Mouse (Mus musculus) midbrain, postnatal 0 days (tissue): Measurements from ENCODE around the gene Trappc2l. TPM values are rescaled to one million over a fixed set of nuclear protein-coding genes. Genes with fewer than 3 reads are reported as not detected.

Experiments
- ATAC-seq: fragments of 200-750 bp; cut with Nextera tagmentation; 2 replicates; pipeline ENCODE4 v1.8.0; 2017; ENCODE audit warnings: moderate number of reproducible peaks, mild to moderate bottlenecking, moderate TSS enrichment, moderate library complexity; ENCODE audit not compliant: low FRiP score
- DNase-seq: peaks from one replicate; pipeline ENCODE4 v3.0.0-alpha.2; 2015; ENCODE audit warnings: low spot score
- H3K27ac ChIP-seq: fragments of 300-500 bp; sonication (generic); 2 replicates; pipeline ENCODE4 v1.5.1; 2014; ENCODE audit warnings: low read depth, mild to moderate bottlenecking, low read length, mixed read lengths
- H3K27me3 ChIP-seq: fragments of 300-500 bp; sonication (generic); 2 replicates; pipeline ENCODE4 v1.6.1; 2014; ENCODE audit warnings: low read length, control low read depth, mixed read lengths; ENCODE audit not compliant: insufficient read depth
- H3K36me3 ChIP-seq: fragments of 300-500 bp; sonication (generic); 2 replicates; pipeline ENCODE4 v1.6.1; 2014; ENCODE audit warnings: low read length, control low read depth, mixed read lengths; ENCODE audit not compliant: insufficient read depth
- H3K4me1 ChIP-seq: fragments of 300-500 bp; sonication (generic); 2 replicates; pipeline ENCODE4 v1.6.1; 2014; ENCODE audit warnings: mild to moderate bottlenecking, control low read depth, antibody characterized with exemption, low read length, mixed read lengths; ENCODE audit not compliant: insufficient read depth
- H3K4me2 ChIP-seq: fragments of 300-500 bp; sonication (generic); 2 replicates; pipeline ENCODE4 v1.6.1; 2014; ENCODE audit warnings: low read depth, mild to moderate bottlenecking, low read length, mixed read lengths; ENCODE audit not compliant: poor library complexity, severe bottlenecking
- H3K4me3 ChIP-seq: fragments of 300-500 bp; sonication (generic); 2 replicates; pipeline ENCODE4 v1.5.1; 2014; ENCODE audit warnings: low read depth, mild to moderate bottlenecking, low read length, moderate library complexity
- H3K9ac ChIP-seq: fragments of 300-500 bp; sonication (generic); replicated peaks from 2 replicates; pipeline ENCODE4 v1.6.1; 2014; ENCODE audit warnings: mild to moderate bottlenecking, low read length, moderate library complexity, mixed read lengths; ENCODE audit not compliant: poor library complexity, severe bottlenecking
- H3K9me3 ChIP-seq: fragments of 300-500 bp; sonication (generic); 2 replicates; pipeline ENCODE4 v1.6.1; 2016; ENCODE audit warnings: low read length, control low read depth
- CTCF ChIP-seq: IDR thresholded peaks from 2 replicates; pipeline ENCODE4 v1.5.1; 2016; ENCODE audit warnings: antibody characterized with exemption, mild to moderate bottlenecking
- WGBS: fragments of 180-500 bp; shearing (Covaris S2); extraction: QIAGEN DNeasy Blood & Tissue Kit; methylation state at CpG from one replicate; pipeline ENCODE4 v1.1.7; 2014; 5-methylcytosine and 5-hydroxymethylcytosine counted together
- polyA plus RNA-seq: library from polyadenylated mRNA; unstranded; fragments of >200 nt; fragmentation: Nextera tagmentation; extraction: Ambion mirVana; gene quantifications from 2 replicates; pipeline ENCODE4 v1.2.1, GENCODE M21; 2015
- total RNA-seq: library from RNA; depleted of rRNA; stranded (reverse); fragments of >200 nt; gene quantifications from 2 replicates; pipeline ENCODE4 v1.2.3, GENCODE M21; 2014

The Trappc2l gene
- total and polyA plus RNA-seq, 2 experiments from 2014 or later = 14.1 to 138 TPM

DNA sequence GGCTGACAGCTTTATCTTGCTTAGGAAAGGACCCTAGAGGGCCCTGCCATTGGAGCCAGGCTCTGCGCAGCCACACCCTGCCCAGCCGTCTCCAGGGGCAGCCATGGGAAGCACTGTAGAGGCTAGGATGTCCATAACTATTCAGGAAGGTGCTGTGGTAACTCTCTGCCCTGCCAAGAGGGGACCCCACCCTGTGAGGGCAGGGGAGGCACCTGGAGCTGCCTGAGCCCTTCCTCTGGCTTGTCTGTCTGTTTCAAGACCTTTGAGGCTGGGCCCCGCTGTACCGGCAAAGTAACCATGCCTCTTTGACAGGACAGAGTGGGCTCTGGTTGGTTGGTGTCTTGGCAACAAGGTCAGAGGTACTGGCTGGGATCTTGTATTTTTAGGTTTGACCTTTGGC lies 29.4 kb downstream of the Trappc2l start:
- DNase-seq (no peak), ATAC-seq (no peak)
- H3K4me1 ChIP-seq = no peaks in the 10 kb centered on the region
- H3K9me3 ChIP-seq = no peaks in the 10 kb centered on the region
- H3K27me3 ChIP-seq = no peaks in the 10 kb centered on the region
- TF ChIP-seq CTCF = no peak
- no peak overlapping the region for H3K4me2 ChIP-seq
- H3K9ac ChIP-seq = no peak overlapping the region
- peaks cover 31% of the 10 kb centered on the region for H3K36me3 ChIP-seq
- no peak overlapping the region for H3K4me3 ChIP-seq
- 87% methylated on average over 4 of the region's 4 CpGs for WGBS
- H3K27ac ChIP-seq = no peak overlapping the region

- ATAC-seq = no peak
- H3K9ac ChIP-seq = no peak overlapping the region
- DNase-seq = no peak
- no peaks in the 10 kb centered on the region for H3K9me3 ChIP-seq
- H3K4me3 ChIP-seq = no peak overlapping the region
- no peak for TF ChIP-seq CTCF
- H3K4me1 ChIP-seq = no peaks in the 10 kb centered on the region
- 89% methylated on average over 15 of the region's 15 CpGs for WGBS
- no peaks in the 10 kb centered on the region for H3K27me3 ChIP-seq
- no peak overlapping the region for H3K4me2 ChIP-seq
- H3K27ac ChIP-seq = no peak overlapping the region
- H3K36me3 ChIP-seq = peaks cover 36% of the 10 kb centered on the region
Measured at GRCm38 (mm10) chr8:122641406-122641805, 30.0 kb downstream of the Trappc2l start.

- DNase-seq = no peak
- TF ChIP-seq CTCF = no peak
- 73% methylated on average over 9 of the region's 9 CpGs for WGBS
- ATAC-seq = no peak
- Histone ChIP-seq H3K4me1 (no peaks in the 10 kb centered on the region), H3K9me3 (no peaks in the 10 kb centered on the region), H3K4me3 (no peak overlapping the region), H3K27me3 (no peaks in the 10 kb centered on the region), H3K9ac (no peak overlapping the region), H3K36me3 (peaks cover 40% of the 10 kb centered on the region), H3K4me2 (no peak overlapping the region), H3K27ac (no peak overlapping the region)
Measured at GRCm38 (mm10) chr8:122642071-122642470, 30.6 kb downstream of the Trappc2l start.

GRCm38 (mm10) chr8:122644175-122644954 lies 32.9 kb downstream of the Trappc2l start:
- no peak overlapping the region for H3K4me2 ChIP-seq
- H3K27ac ChIP-seq = no peak overlapping the region
- H3K9me3 ChIP-seq = no peaks in the 10 kb centered on the region
- H3K4me1 ChIP-seq = no peaks in the 10 kb centered on the region
- WGBS = 73% methylated on average over 6 of the region's 6 CpGs
- H3K9ac ChIP-seq = no peak overlapping the region
- no peak for DNase-seq
- ATAC-seq = no peak
- H3K4me3 ChIP-seq = no peak overlapping the region
- no peaks in the 10 kb centered on the region for H3K27me3 ChIP-seq
- H3K36me3 ChIP-seq = peaks cover 29% of the 10 kb centered on the region
- TF ChIP-seq CTCF = no peak

DNA sequence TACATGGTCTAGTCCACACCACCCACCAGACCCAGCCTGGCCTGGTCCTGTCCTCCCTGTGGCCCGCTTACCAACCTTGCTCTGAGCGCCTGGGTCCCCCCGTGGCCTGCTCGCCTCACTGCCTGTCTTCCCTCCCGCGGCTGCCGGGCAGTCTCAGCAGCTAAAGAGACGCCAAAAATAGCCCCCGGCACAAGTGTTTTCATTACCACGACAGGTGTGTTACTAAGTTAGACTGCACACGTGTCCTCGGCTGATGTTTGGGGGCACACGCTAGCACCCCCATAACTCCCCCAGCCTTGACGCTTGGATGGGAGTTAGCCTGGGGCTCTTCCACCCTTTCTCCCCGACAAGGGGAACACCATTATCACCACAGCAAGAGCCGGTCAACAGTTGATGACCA lies 34.9 kb downstream of the Trappc2l start:
- no peaks in the 10 kb centered on the region for H3K9me3 ChIP-seq
- WGBS = 90% methylated on average over 16 of the region's 16 CpGs
- no peak overlapping the region for H3K4me2 ChIP-seq
- H3K9ac ChIP-seq = no peak overlapping the region
- no peak overlapping the region for H3K4me3 ChIP-seq
- peaks cover 34% of the 10 kb centered on the region for H3K36me3 ChIP-seq
- ATAC-seq = no peak
- H3K4me1 ChIP-seq = no peaks in the 10 kb centered on the region
- TF ChIP-seq CTCF = no peak
- H3K27me3 ChIP-seq = no peaks in the 10 kb centered on the region
- DNase-seq = no peak
- no peak overlapping the region for H3K27ac ChIP-seq

- Histone ChIP-seq H3K4me1 (no peaks in the 10 kb centered on the region), H3K9ac (no peak overlapping the region), H3K9me3 (no peaks in the 10 kb centered on the region), H3K27ac (no peak overlapping the region), H3K36me3 (peaks cover 36% of the 10 kb centered on the region), H3K27me3 (no peaks in the 10 kb centered on the region), H3K4me3 (no peak overlapping the region), H3K4me2 (no peak overlapping the region)
- ATAC-seq (no peak), DNase-seq (no peak)
- TF ChIP-seq CTCF = no peak
- 80% methylated on average over 15 of the region's 15 CpGs for WGBS
Measured at GRCm38 (mm10) chr8:122648192-122648970, 36.9 kb downstream of the Trappc2l start.
